Mouse (Mus musculus) embryonic facial prominence, embryonic 15.5 days (tissue): ENCODE data around the gene Ccdc84. TPM values are rescaled to one million over a fixed set of nuclear protein-coding genes. Genes with fewer than 3 reads are reported as not detected.

Source experiments
- microRNA-seq: library from miRNA; unstranded; fragments of <30 nt; microRNA quantifications from one replicate; pipeline ENCODE4, GENCODE M21; 2016; ENCODE audit warnings: borderline number of aligned reads
- polyA plus RNA-seq: library from polyadenylated mRNA; unstranded; fragments of >200 nt; fragmentation: Nextera tagmentation; extraction: Ambion mirVana; gene quantifications from 2 replicates; pipeline ENCODE4 v1.2.1, GENCODE M21; 2015

Ccdc84 gene
- polyA plus RNA-seq, 1 experiment from 2014 or later: 30.5 TPM

Small RNAs within 50 kb of the gene (microRNA-seq; reads per million reads assigned to microRNA genes)
- not detected for gene Mir7085

Other genes with a start within 250 kb of the Ccdc84 start
- 16.1 and 17.7 TPM in 2 replicates for gene Cbl, start 184.5 kb downstream of the Ccdc84 start, polyA plus RNA-seq
- 15.9 and 23.5 TPM in 2 replicates for gene Ccdc153, start 177.9 kb downstream of the Ccdc84 start, polyA plus RNA-seq
- 0.14 and 0.19 TPM in 2 replicates for gene Pdzd3, start 167.1 kb downstream of the Ccdc84 start, polyA plus RNA-seq
- 13.4 and 14.6 TPM in 2 replicates for gene Nlrx1, start 150.0 kb downstream of the Ccdc84 start, polyA plus RNA-seq
- gene Abcg4, start 130.0 kb downstream of the Ccdc84 start, polyA plus RNA-seq: 5.1 and 5.5 TPM in 2 replicates
- 23.0 and 26.6 TPM in 2 replicates for gene Hinfp, start 112.9 kb downstream of the Ccdc84 start, polyA plus RNA-seq
- gene C2cd2l, start 98.3 kb downstream of the Ccdc84 start, polyA plus RNA-seq: 9.1 and 10.3 TPM in 2 replicates
- gene Dpagt1, start 92.5 kb downstream of the Ccdc84 start, polyA plus RNA-seq: 31.4 and 37.2 TPM in 2 replicates
- gene H2afx, start 83.9 kb downstream of the Ccdc84 start, polyA plus RNA-seq: 288 and 326 TPM in 2 replicates
- 93.0 and 99.4 TPM in 2 replicates for gene Hmbs, start 74.3 kb downstream of the Ccdc84 start, polyA plus RNA-seq
- gene Vps11, start 56.9 kb downstream of the Ccdc84 start, polyA plus RNA-seq: 25.0 and 30.3 TPM in 2 replicates
- gene Hyou1, start 39.1 kb downstream of the Ccdc84 start, polyA plus RNA-seq: 31.0 and 31.1 TPM in 2 replicates
- 17.3 and 19.8 TPM in 2 replicates for gene Slc37a4, start 21.7 kb downstream of the Ccdc84 start, polyA plus RNA-seq
- gene Rps25, start 11.4 kb downstream of the Ccdc84 start, polyA plus RNA-seq: 1,806 and 1,877 TPM in 2 replicates
- gene Trappc4, start 11.0 kb downstream of the Ccdc84 start, polyA plus RNA-seq: 137 and 138 TPM in 2 replicates
- not detected in 2 replicates for gene Foxr1, start 22.6 kb upstream of the Ccdc84 start, polyA plus RNA-seq
- 2.1 and 3.3 TPM in 2 replicates for gene Upk2, start 36.4 kb upstream of the Ccdc84 start, polyA plus RNA-seq
- 21.2 and 21.8 TPM in 2 replicates for gene Bcl9l, start 64.3 kb upstream of the Ccdc84 start, polyA plus RNA-seq
- 0.29 and 0.49 TPM in 2 replicates for gene Cxcr5, start 143.3 kb upstream of the Ccdc84 start, polyA plus RNA-seq
- gene Ddx6, start 186.3 kb upstream of the Ccdc84 start, polyA plus RNA-seq: 15.3 and 19.7 TPM in 2 replicates